Mouse (Mus musculus) activated CD4-positive, CD25-positive, alpha-beta regulatory T cell, adult 9 weeks (primary cell): ENCODE results near the gene Rbbp6. TPM values are rescaled to one million over a fixed set of nuclear protein-coding genes. Genes with fewer than 3 reads are reported as not detected.

Experiments used
- polyA plus RNA-seq: library from polyadenylated mRNA; unstranded; fragments of 100-300 nt; shearing (Covaris generic); gene quantifications from one replicate; pipeline ENCODE4 v1.2.1, GENCODE M21; 2017

The Rbbp6 gene
- polyA plus RNA-seq, result 22.7 TPM

DNA sequence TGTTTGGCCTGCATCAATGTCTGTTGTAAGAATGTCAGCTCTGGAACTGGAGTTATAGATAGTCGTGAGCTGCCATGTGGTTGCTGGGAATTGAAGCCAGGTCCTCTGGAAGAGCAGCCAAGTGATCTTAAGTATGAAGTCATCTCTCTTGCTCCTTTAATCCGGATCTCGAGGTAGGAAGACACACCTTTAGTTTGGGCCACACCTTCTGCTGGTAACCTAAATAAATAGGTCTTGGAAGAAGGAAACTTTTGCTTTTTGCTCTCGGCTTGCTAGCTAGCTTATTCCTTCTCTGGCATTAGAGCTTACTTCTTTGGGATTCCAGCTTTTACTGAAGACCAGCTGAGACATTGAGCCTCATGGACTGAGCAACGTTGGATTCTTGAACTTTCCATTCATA lies at the start of gene Rbbp6:
Gene Rbbp6 (plus strand): TSS at position 301 of the 400 bp plus-strand sequence.

Other genes starting within 250 kb of the Rbbp6 start
- gene Tnrc6a, start 158.2 kb downstream of the Rbbp6 start, polyA plus RNA-seq, result 55.5 TPM
- gene Slc5a11, start 249.1 kb downstream of the Rbbp6 start, polyA plus RNA-seq, result 0.35 TPM